Mouse (Mus musculus): ENCODE measurements around the gene Fundc1.

Gene Fundc1

GRCm38 (mm10) chrX:17521221-17521716 is 50.9 kb downstream of the Fundc1 start:
- TF ChIP-seq GATA4 (IDR thresholded peaks at IDR 0.05; ENCODE audit: insufficient replicate concordance, low read length) = no peak

- no peak for TF ChIP-seq GATA4 (IDR thresholded peaks at IDR 0.05; ENCODE audit: insufficient replicate concordance, low read length)
These were observed 52.0 kb downstream of the Fundc1 start for GRCm38 (mm10) chrX:17520086-17520485.

GRCm38 (mm10) chrX:17514012-17514411 is 58.1 kb downstream of the Fundc1 start:
- TF ChIP-seq GATA4 (IDR thresholded peaks at IDR 0.05; ENCODE audit: insufficient replicate concordance, low read length) = no peak

- no peak for TF ChIP-seq GATA4 (IDR thresholded peaks at IDR 0.05; ENCODE audit: insufficient replicate concordance, low read length)
These were observed 60.0 kb downstream of the Fundc1 start for GRCm38 (mm10) chrX:17512021-17512602.
